Mouse (Mus musculus) thymus, adult 2 months (tissue): ENCODE measurements around the gene Aff3.

ENCODE experiments used
- CTCF ChIP-seq: fragments of 200-500 bp; IDR thresholded peaks from 2 replicates; pipeline ENCODE4 v1.5.1; 2012; ENCODE audit warnings: mild to moderate bottlenecking, control low read depth, low read length, moderate library complexity, borderline replicate concordance; ENCODE audit not compliant: control insufficient read depth, poor library complexity, insufficient read depth; ENCODE audit errors: extremely low read depth
- POLR2A ChIP-seq: fragments of 200-500 bp; IDR thresholded peaks from 2 replicates; pipeline ENCODE4 v1.6.1; 2012; ENCODE audit warnings: mild to moderate bottlenecking, low read length, control low read depth, moderate library complexity; ENCODE audit not compliant: control insufficient read depth, poor library complexity, insufficient read depth; ENCODE audit errors: extremely low read depth

GRCm38 (mm10) chr1:38254426-38254825, 410.3 kb downstream of the Aff3 start:
- TF ChIP-seq CTCF (no peak), POLR2A (no peak)
